ENCODE assay signal across 25 mouse cellular contexts in genomic region chr11:97668160-97668559, GRCm38 (mm10). TPM values are rescaled to one million over a fixed set of nuclear protein-coding genes. Genes with fewer than 3 reads are reported as not detected.
DNase-seq lines count a peak whose midpoint lies in the region; ATAC-seq and TF ChIP-seq lines count a peak whose summit lies in the region.
"Had no signal": no experiment of that assay in that cellular context is flagged by ENCODE, and none has a peak within 500 bp of the region (broad histone marks: within the 10 kb centered on the region; RNA-seq: fewer than 3 reads in every experiment).

No protein-coding gene starts in this region.

- no peak for TF ChIP-seq POLR2A in cortical plate, adult 2 months (IDR thresholded peaks at IDR 0.05; ENCODE audit: extremely low read depth, insufficient read depth, low read length)

- peaks cover 31 to 38% of the 10 kb centered on the region in 2 experiments for H3K4me1 ChIP-seq in heart, embryonic 14.5 days (ENCODE audit: control insufficient read depth in 2 of 2, insufficient read depth in 2 of 2, low read length in 2 of 2)
- peaks cover 85% of the 10 kb centered on the region for H3K4me1 ChIP-seq in E14TG2a.4 (replicated peaks; ENCODE audit: low read depth, low read length)
- H3K4me1 ChIP-seq in cortical plate, adult 2 months (ENCODE audit: control insufficient read depth, insufficient read depth, low read length) = peaks cover 19% of the 10 kb centered on the region

- peaks cover 77% of the 10 kb centered on the region for H3K36me3 ChIP-seq in heart, embryonic 14.5 days (ENCODE audit: control insufficient read depth, insufficient read depth, low read length)
- H3K36me3 ChIP-seq in E14TG2a.4 (ENCODE audit: insufficient read depth, low read length) = peaks cover 82% of the 10 kb centered on the region

- peak overlapping the region in 1 of 2 experiments; percentile 19; a peak in 1 of 4 replicates for H3K27ac ChIP-seq in heart, embryonic 14.5 days (replicated peaks in 1 of 2; ENCODE audit: control insufficient read depth in 1 of 2, insufficient read depth in 1 of 2, low read depth in 2 of 2, low read length in 2 of 2)
- 0 out of 2 replicates have a peak overlapping the region, but pooled peaks have one; percentile 12 for H3K27ac ChIP-seq in cortical plate, adult 2 months (ENCODE audit: insufficient read depth, low read length)
- H3K27ac ChIP-seq: hindbrain, embryonic 13.5 days; limb, embryonic 15.5 days; liver, embryonic 14.5 days had no signal

- no peak overlapping the region for H3K4me2 ChIP-seq in heart, embryonic 14.5 days (ENCODE audit: low read length)
- H3K4me2 ChIP-seq: embryonic facial prominence, embryonic 15.5 days; hindbrain, embryonic 13.5 days; limb, embryonic 15.5 days; lung, embryonic 14.5 days; midbrain, embryonic 12.5 days had no signal

- H3K9me3 ChIP-seq in heart, embryonic 14.5 days (ENCODE audit: control insufficient read depth, low read length) = no peaks in the 10 kb centered on the region
- H3K9me3 ChIP-seq in E14TG2a.4 (ENCODE audit: low read length) = no peaks in the 10 kb centered on the region
- H3K9me3 ChIP-seq: embryonic facial prominence, embryonic 15.5 days; hindbrain, embryonic 13.5 days; limb, embryonic 15.5 days had no signal

- no peak overlapping the region for H3K4me3 ChIP-seq in heart, embryonic 14.5 days (ENCODE audit: control insufficient read depth in 1 of 2, insufficient read depth in 1 of 2, low read depth in 1 of 2, low read length in 2 of 2)
- peak overlapping the region; percentile 90 for H3K4me3 ChIP-seq in E14TG2a.4 (replicated peaks; ENCODE audit: low read length)
- no peak overlapping the region for H3K4me3 ChIP-seq in cortical plate, adult 2 months (ENCODE audit: insufficient read depth, low read length)
- H3K4me3 ChIP-seq: embryonic facial prominence, embryonic 15.5 days; hindbrain, embryonic 13.5 days; layer of hippocampus, adult 2 months; limb, embryonic 15.5 days; midbrain, embryonic 12.5 days had no signal

- intact Hi-C loops in gastrocnemius, postnatal 14 days (cut with DNase I; ENCODE audit: low total_unique reads) = no loop called here
- intact Hi-C loops in heart, postnatal 14 days (cut with DNase I) = no loop called here

- no peak for TF ChIP-seq CTCF in E14TG2a.4 (conservative IDR thresholded peaks at IDR 0.05; ENCODE audit: low read length)
- TF ChIP-seq CTCF in cortical plate, adult 2 months (IDR thresholded peaks at IDR 0.05; ENCODE audit: extremely low read depth, insufficient read depth, low read length) = no peak

- peak; percentile 53 for DNase-seq in gastrocnemius, postnatal 14 days
- no peak for DNase-seq in gastrocnemius, postnatal 10 days
- DNase-seq in heart, postnatal 14 days = no peak
- no peak for DNase-seq in adrenal gland, adult 8-10 months
- DNase-seq: adrenal gland, adult 2 months; cerebellum, adult 2 months; cerebellum, postnatal 36 days; kidney, adult 8-10 months; kidney, postnatal 14 days; layer of hippocampus, postnatal 36 days; lung, embryonic 14.5 days had no signal

- H3K27me3 ChIP-seq in heart, embryonic 14.5 days (ENCODE audit: control insufficient read depth, insufficient read depth, low read length) = no peaks in the 10 kb centered on the region
- H3K27me3 ChIP-seq in E14TG2a.4 (ENCODE audit: insufficient read depth, low read length) = no peaks in the 10 kb centered on the region
- H3K27me3 ChIP-seq: embryonic facial prominence, embryonic 15.5 days; hindbrain, embryonic 13.5 days; limb, embryonic 15.5 days; midbrain, embryonic 12.5 days had no signal

- 87% methylated on average over 7 of the region's 7 CpGs for whole genome bisulfite sequencing in heart, embryonic 14.5 days

- no peak for ATAC-seq in heart, embryonic 14.5 days (ENCODE audit: insufficient number of reproducible peaks, insufficient read depth, low FRiP score, low read depth)
- ATAC-seq: forebrain, embryonic 14.5 days; inflammation-experienced regulatory T-cells, adult 6 months had no signal

- H3K9ac ChIP-seq in heart, embryonic 14.5 days (ENCODE audit: low read length) = 0 out of 2 replicates have a peak overlapping the region, but pooled peaks have one; percentile 61
- H3K9ac ChIP-seq: embryonic facial prominence, embryonic 15.5 days; hindbrain, embryonic 13.5 days; limb, embryonic 15.5 days; liver, embryonic 14.5 days; lung, embryonic 14.5 days; midbrain, embryonic 12.5 days had no signal

RNA-seq across cellular contexts. Expression of gene Mllt6, which starts 4.9 kb away (rescaled TPM):
- total RNA-seq in gastrocnemius, postnatal 14 days (2021) = 10 to 100 TPM; 26.2 to 27.4 TPM
- total RNA-seq in gastrocnemius, postnatal 10 days (2021) = 10 to 100 TPM; 32.2 to 32.4 TPM
- 3.2 and 3.3 TPM in 2 replicates for polyA plus RNA-seq in heart, embryonic 14.5 days (2014; fragmentation: Nextera tagmentation; extraction: Ambion mirVana)
- 10 to 100 TPM; 58.1 to 61.7 TPM for total RNA-seq in heart, postnatal 14 days (2021)
- polyA plus RNA-seq in cortical plate, adult 2 months (2012; rRNA removed) = 78.5 and 83.4 TPM in 2 replicates
- 10 to 100 TPM; 53.1 to 99.4 (median 71.8) TPM for total RNA-seq in adrenal gland, adult 8-10 months (2022)

RNA-seq across cellular contexts. Expression of gene Cisd3, which starts 17.5 kb away (rescaled TPM):
- total RNA-seq in gastrocnemius, postnatal 14 days (2021) = 100 to 1,000 TPM; 105 to 116 TPM
- total RNA-seq in gastrocnemius, postnatal 10 days (2021) = 10 to 100 TPM; 84.5 to 99.4 TPM
- 52.6 and 63.2 TPM in 2 replicates for polyA plus RNA-seq in heart, embryonic 14.5 days (2014; fragmentation: Nextera tagmentation; extraction: Ambion mirVana)
- total RNA-seq in heart, postnatal 14 days (2021) = 100 to 1,000 TPM; 146 to 147 TPM
- 59.9 and 65.5 TPM in 2 replicates for polyA plus RNA-seq in cortical plate, adult 2 months (2012; rRNA removed)
- 100 to 1,000 TPM; 153 to 194 (median 169) TPM for total RNA-seq in adrenal gland, adult 8-10 months (2022)

RNA-seq across cellular contexts. Expression of gene Pcgf2, which starts 32.1 kb away (rescaled TPM):
- total RNA-seq in gastrocnemius, postnatal 14 days (2021) = 1 to 10 TPM; 6.5 to 7.7 TPM
- 10 to 100 TPM; 11.9 to 18.6 TPM for total RNA-seq in gastrocnemius, postnatal 10 days (2021)
- 12.5 and 14.5 TPM in 2 replicates for polyA plus RNA-seq in heart, embryonic 14.5 days (2014; fragmentation: Nextera tagmentation; extraction: Ambion mirVana)
- total RNA-seq in heart, postnatal 14 days (2021) = 10 to 100 TPM; 11.1 to 12.9 TPM
- 64.1 and 72.2 TPM in 2 replicates for polyA plus RNA-seq in cortical plate, adult 2 months (2012; rRNA removed)
- total RNA-seq in adrenal gland, adult 8-10 months (2022) = 10 to 100 TPM; 22.2 to 48.5 (median 32.1) TPM
- total RNA-seq: monocyte, adult 5-6 weeks; neutrophil, adult 5-6 weeks had no signal

RNA-seq across cellular contexts. Expression of gene Psmb3, which starts 35.0 kb away (rescaled TPM):
- total RNA-seq in gastrocnemius, postnatal 14 days (2021) = 100 to 1,000 TPM; 146 to 154 TPM
- 100 to 1,000 TPM; 174 to 190 TPM for total RNA-seq in gastrocnemius, postnatal 10 days (2021)
- polyA plus RNA-seq in heart, embryonic 14.5 days (2014; fragmentation: Nextera tagmentation; extraction: Ambion mirVana) = 430 and 441 TPM in 2 replicates
- total RNA-seq in heart, postnatal 14 days (2021) = 100 to 1,000 TPM; 161 to 169 TPM
- 249 and 256 TPM in 2 replicates for polyA plus RNA-seq in cortical plate, adult 2 months (2012; rRNA removed)
- 100 to 1,000 TPM; 197 to 238 (median 210) TPM for total RNA-seq in adrenal gland, adult 8-10 months (2022)

RNA-seq across cellular contexts. Expression of gene Epop, which starts 38.7 kb away (rescaled TPM):
- 1 to 10 TPM in 1 of 2 experiments, under 1 TPM in 1; 0.60 to 1.3 TPM for total RNA-seq in gastrocnemius, postnatal 14 days (2021)
- under 1 TPM; 0.59 to 0.68 TPM for total RNA-seq in gastrocnemius, postnatal 10 days (2021)
- 0.77 and 1.00 TPM in 2 replicates for polyA plus RNA-seq in heart, embryonic 14.5 days (2014; fragmentation: Nextera tagmentation; extraction: Ambion mirVana)
- total RNA-seq in heart, postnatal 14 days (2021) = 1 to 10 TPM in 1 of 2 experiments, under 1 TPM in 1; 0.93 to 1.2 TPM
- 89.5 and 95.2 TPM in 2 replicates for polyA plus RNA-seq in cortical plate, adult 2 months (2012; rRNA removed)
- total RNA-seq in adrenal gland, adult 8-10 months (2022) = 1 to 10 TPM; 2.1 to 5.4 (median 4.0) TPM
- total RNA-seq: MEL had no signal
